Mouse (Mus musculus) sigmoid colon, adult 10 weeks (tissue): Measurements from ENCODE around the gene Alpi. TPM values are rescaled to one million over a fixed set of nuclear protein-coding genes. Genes with fewer than 3 reads are reported as not detected.

Experiments
- polyA plus RNA-seq: library from polyadenylated mRNA; stranded (reverse); fragments of 350-450 nt; fragmentation: Illumina TruSeq; extraction: RNeasy Lipid Tissue Mini Kit (QIAGEN cat#74804); gene quantifications from one replicate; pipeline ENCODE4 v1.2.3, GENCODE M21; 2014; ENCODE audit warnings: low read depth, low replicate concordance

Alpi gene
- polyA plus RNA-seq, result 0.54 TPM

GRCm38 (mm10) chr1:87101411-87101810, at the start of gene Alpi:
Gene Alpi (minus strand): TSS chr1:87101606.

GRCm38 (mm10) chr1:87124673-87125072, 23.3 kb upstream of the Alpi start, which contains the start of gene Akp3:
Gene Akp3 (plus strand): TSS chr1:87124973.

GRCm38 (mm10) chr1:87089828-87090227, 11.6 kb downstream of the Alpi start, which contains the start of gene Alppl2:
Gene Alppl2 (minus strand): TSS chr1:87089928.

Other genes with a start within 250 kb of the Alpi start
- not detected for gene Alppl2, start 11.7 kb downstream of the Alpi start, polyA plus RNA-seq
- gene Akp3, start 23.4 kb upstream of the Alpi start, polyA plus RNA-seq, result not detected
- gene Ecel1, start 54.9 kb upstream of the Alpi start, polyA plus RNA-seq, result not detected
- not detected for gene Prss56, start 81.7 kb upstream of the Alpi start, polyA plus RNA-seq
- not detected for gene Chrnd, start 89.0 kb upstream of the Alpi start, polyA plus RNA-seq
- gene Chrng, start 103.1 kb upstream of the Alpi start, polyA plus RNA-seq, result not detected
- 34.6 TPM for gene Eif4e2, start 112.3 kb upstream of the Alpi start, polyA plus RNA-seq
- 8.4 TPM for gene Efhd1, start 162.8 kb upstream of the Alpi start, polyA plus RNA-seq
- gene Gigyf2, start 225.4 kb upstream of the Alpi start, polyA plus RNA-seq, result 109 TPM